Mouse (Mus musculus) heart, adult 2 months (tissue): ENCODE data around the gene Sctr. TPM values are rescaled to one million over a fixed set of nuclear protein-coding genes. Genes with fewer than 3 reads are reported as not detected.

Source experiments
- DNase-seq, 2 experiments: peaks; one replicate each; pipeline ENCODE4 v3.0.0; 2021
- H3K27ac ChIP-seq: fragments of 200-600 bp; 2 replicates; pipeline ENCODE4 v1.8.1; 2022
- H3K27me3 ChIP-seq: fragments of 200-500 bp; 2 replicates; pipeline ENCODE4 v1.6.1; 2012; ENCODE audit warnings: mild to moderate bottlenecking, low read length, inconsistent platforms, mixed read lengths; ENCODE audit not compliant: control insufficient read depth, insufficient read depth
- H3K36me3 ChIP-seq: fragments of 200-500 bp; 2 replicates; pipeline ENCODE4 v1.6.1; 2012; ENCODE audit warnings: low read length, inconsistent platforms; ENCODE audit not compliant: control insufficient read depth, insufficient read depth
- H3K4me1 ChIP-seq: fragments of 200-500 bp; 2 replicates; pipeline ENCODE4 v1.6.1; 2011; ENCODE audit warnings: low read length; ENCODE audit not compliant: control insufficient read depth, insufficient read depth
- H3K4me3 ChIP-seq: fragments of 200-600 bp; 2 replicates; pipeline ENCODE4 v1.8.1; 2022
- H3K79me2 ChIP-seq: fragments of 200-500 bp; replicated peaks from 2 replicates; pipeline ENCODE4 v1.6.1; 2012; ENCODE audit warnings: mild to moderate bottlenecking, inconsistent platforms, low read length, moderate library complexity, mixed read lengths; ENCODE audit not compliant: control insufficient read depth, insufficient read depth
- H3K9ac ChIP-seq: fragments of 200-500 bp; 2 replicates; pipeline ENCODE4 v1.6.1; 2012; ENCODE audit warnings: low read depth, mild to moderate bottlenecking, control low read depth, inconsistent platforms, low read length, mixed read lengths
- CTCF ChIP-seq: fragments of 200-600 bp; IDR thresholded peaks from 2 replicates; pipeline ENCODE4 v1.8.1; 2022; ENCODE audit warnings: antibody characterized with exemption, mild to moderate bottlenecking, moderate library complexity
- EP300 ChIP-seq: fragments of 200-500 bp; IDR thresholded peaks from 2 replicates; pipeline ENCODE4 v1.6.1; 2011; ENCODE audit warnings: low read depth, low read length, control low read depth; ENCODE audit not compliant: insufficient read depth
- POLR2A ChIP-seq: fragments of 200-500 bp; IDR thresholded peaks from 2 replicates; pipeline ENCODE4 v1.6.1; 2011; ENCODE audit warnings: mild to moderate bottlenecking, low read depth, low read length, control low read depth; ENCODE audit not compliant: insufficient read depth
- WGBS: fragments of 180-500 bp; shearing (Covaris S2); methylation state at CpG from one replicate; pipeline ENCODE4 v1.1.7; 2018; 5-methylcytosine and 5-hydroxymethylcytosine counted together
- intact Hi-C: fragments of 180-260 bp; cut with DNase I; formaldehyde crosslinking; loops from one replicate; pipeline ENCODE4 v1.15.1; 2025
- polyA plus RNA-seq: library from polyadenylated mRNA; depleted of rRNA; stranded (reverse); fragments of >200 nt; gene quantifications from 2 replicates; pipeline ENCODE4 v1.2.3, GENCODE M21; 2012
- total RNA-seq, 2 experiments: library from RNA; stranded (reverse); gene quantifications; 2 replicates each; pipeline ENCODE4 v1.2.3; 2021

Sctr gene
- total and polyA plus RNA-seq, 3 experiments = 0.16 to 0.84 TPM; not detected in 1

GRCm38 (mm10) chr1:120074931-120075330 lies 68.2 kb downstream of the Sctr start:
- H3K27me3 ChIP-seq = no peaks in the 10 kb centered on the region
- H3K4me1 ChIP-seq = peaks cover 2% of the 10 kb centered on the region; the same call in 1 of the 2 replicates
- DNase-seq = peak in 1 of 2 experiments; percentile 37
- intact Hi-C loops = no loop called here
- H3K9ac ChIP-seq = no peak overlapping the region
- H3K4me3 ChIP-seq = no peak overlapping the region
- WGBS = 50% methylated on average over 4 of the region's 4 CpGs
- H3K36me3 ChIP-seq = no peaks in the 10 kb centered on the region
- no peak overlapping the region for H3K27ac ChIP-seq
- no peak for TF ChIP-seq EP300
- TF ChIP-seq CTCF = no peak
- TF ChIP-seq POLR2A = no peak
- H3K79me2 ChIP-seq = no peaks in the 10 kb centered on the region

- TF ChIP-seq CTCF = no peak
- TF ChIP-seq EP300 = no peak
- no peak for TF ChIP-seq POLR2A
- intact Hi-C loops = no loop called here
- H3K9ac ChIP-seq = no peak overlapping the region
- peak in 1 of 2 experiments; percentile 59 for DNase-seq
- H3K4me3 ChIP-seq = no peak overlapping the region
- no peaks in the 10 kb centered on the region for H3K27me3 ChIP-seq
- no peak overlapping the region for H3K27ac ChIP-seq
- peaks cover 2% of the 10 kb centered on the region; the same call in 1 of the 2 replicates for H3K4me1 ChIP-seq
- H3K36me3 ChIP-seq = no peaks in the 10 kb centered on the region
- no peaks in the 10 kb centered on the region for H3K79me2 ChIP-seq
- WGBS = 69% methylated on average over 5 of the region's 5 CpGs
Observed at GRCm38 (mm10) chr1:120075507-120075906, 68.8 kb downstream of the Sctr start.

GRCm38 (mm10) chr1:120077746-120078410 lies 71.2 kb downstream of the Sctr start:
- no peak overlapping the region for H3K27ac ChIP-seq
- H3K4me1 ChIP-seq = peaks cover 2% of the 10 kb centered on the region; the same call in 1 of the 2 replicates
- no peaks in the 10 kb centered on the region for H3K79me2 ChIP-seq
- H3K4me3 ChIP-seq = no peak overlapping the region
- DNase-seq = no peak
- intact Hi-C loops = no loop called here
- no peak for TF ChIP-seq POLR2A
- no peak for TF ChIP-seq CTCF
- TF ChIP-seq EP300 = no peak
- H3K9ac ChIP-seq = no peak overlapping the region
- no peaks in the 10 kb centered on the region for H3K36me3 ChIP-seq
- WGBS = 40% methylated on average over 9 of the region's 9 CpGs
- H3K27me3 ChIP-seq = no peaks in the 10 kb centered on the region

GRCm38 (mm10) chr1:120080632-120081031 lies 73.9 kb downstream of the Sctr start:
- 96% methylated on average over 1 of the region's 1 CpGs for WGBS
- no peak overlapping the region for H3K4me3 ChIP-seq
- intact Hi-C loops = no loop called here
- no peaks in the 10 kb centered on the region for H3K4me1 ChIP-seq
- DNase-seq = no peak
- TF ChIP-seq CTCF = no peak
- no peak for TF ChIP-seq POLR2A
- TF ChIP-seq EP300 = no peak
- no peak overlapping the region for H3K9ac ChIP-seq
- H3K27ac ChIP-seq = no peak overlapping the region
- no peaks in the 10 kb centered on the region for H3K79me2 ChIP-seq
- H3K27me3 ChIP-seq = no peaks in the 10 kb centered on the region
- no peaks in the 10 kb centered on the region for H3K36me3 ChIP-seq

GRCm38 (mm10) chr1:120082957-120083585 lies 76.4 kb downstream of the Sctr start:
- H3K9ac ChIP-seq = no peak overlapping the region
- H3K4me3 ChIP-seq = no peak overlapping the region
- WGBS = 22% methylated on average over 7 of the region's 7 CpGs
- H3K4me1 ChIP-seq = no peaks in the 10 kb centered on the region
- no peak for DNase-seq
- no peaks in the 10 kb centered on the region for H3K36me3 ChIP-seq
- intact Hi-C loops = no loop called here
- no peaks in the 10 kb centered on the region for H3K27me3 ChIP-seq
- no peaks in the 10 kb centered on the region for H3K79me2 ChIP-seq
- no peak for TF ChIP-seq CTCF
- TF ChIP-seq EP300 = no peak
- TF ChIP-seq POLR2A = no peak
- no peak overlapping the region for H3K27ac ChIP-seq

GRCm38 (mm10) chr1:120083921-120084517 lies 77.3 kb downstream of the Sctr start:
- DNase-seq = no peak
- Histone ChIP-seq H3K27me3 (no peaks in the 10 kb centered on the region), H3K4me3 (no peak overlapping the region), H3K9ac (no peak overlapping the region), H3K79me2 (no peaks in the 10 kb centered on the region), H3K36me3 (no peaks in the 10 kb centered on the region), H3K27ac (no peak overlapping the region), H3K4me1 (no peaks in the 10 kb centered on the region)
- intact Hi-C loops = no loop called here
- TF ChIP-seq POLR2A = no peak
- no peak for TF ChIP-seq CTCF
- TF ChIP-seq EP300 = no peak
- 45% methylated on average over 5 of the region's 5 CpGs for WGBS
